Mouse (Mus musculus) 3134 (cell line): ENCODE results near the gene Mrps12.
"Not testable (repeated sequence)": the region's sequence is repeated elsewhere in the genome, so short reads cannot be mapped to it uniquely, and the experiment has no call there.

Experiments
- DNase-seq: peaks from one replicate; pipeline ENCODE4 v3.0.0-alpha.2; 2011; ENCODE audit warnings: low spot score; ENCODE audit not compliant: insufficient read length; ENCODE audit errors: extremely low read depth

Gene Mrps12

GRCm38 (mm10) chr7:28714667-28715066 is 27.0 kb downstream of the Mrps12 start:
- no peak for DNase-seq

- DNase-seq = no peak
These were observed 30.7 kb downstream of the Mrps12 start for GRCm38 (mm10) chr7:28710962-28711361.

GRCm38 (mm10) chr7:28709454-28709853 is 32.2 kb downstream of the Mrps12 start:
- DNase-seq = no peak

- no peak for DNase-seq
These were observed 38.9 kb downstream of the Mrps12 start for GRCm38 (mm10) chr7:28702601-28703143.

GRCm38 (mm10) chr7:28701306-28701705 is 40.3 kb downstream of the Mrps12 start:
- not testable (repeated sequence) for DNase-seq

- no peak for DNase-seq
These were observed 41.4 kb downstream of the Mrps12 start for GRCm38 (mm10) chr7:28700269-28700668.

- no peak for DNase-seq
These were observed 44.3 kb downstream of the Mrps12 start for GRCm38 (mm10) chr7:28697277-28697676.

- DNase-seq = no peak
These were observed 46.6 kb downstream of the Mrps12 start for GRCm38 (mm10) chr7:28694966-28695511.

- no peak for DNase-seq
These were observed 47.2 kb downstream of the Mrps12 start for GRCm38 (mm10) chr7:28694423-28694822.

- DNase-seq = no peak
These were observed 48.2 kb downstream of the Mrps12 start for GRCm38 (mm10) chr7:28693321-28693966.

- no peak for DNase-seq
These were observed 48.9 kb downstream of the Mrps12 start, which contains the start of gene Fbxo27 for GRCm38 (mm10) chr7:28692545-28693320. Gene Fbxo27 (plus strand): TSS chr7:28692849.

- DNase-seq = no peak
These were observed 50.5 kb downstream of the Mrps12 start for GRCm38 (mm10) chr7:28691075-28691474.
